ENCODE assay signal across 8 mouse cellular contexts in the genomic region with DNA sequence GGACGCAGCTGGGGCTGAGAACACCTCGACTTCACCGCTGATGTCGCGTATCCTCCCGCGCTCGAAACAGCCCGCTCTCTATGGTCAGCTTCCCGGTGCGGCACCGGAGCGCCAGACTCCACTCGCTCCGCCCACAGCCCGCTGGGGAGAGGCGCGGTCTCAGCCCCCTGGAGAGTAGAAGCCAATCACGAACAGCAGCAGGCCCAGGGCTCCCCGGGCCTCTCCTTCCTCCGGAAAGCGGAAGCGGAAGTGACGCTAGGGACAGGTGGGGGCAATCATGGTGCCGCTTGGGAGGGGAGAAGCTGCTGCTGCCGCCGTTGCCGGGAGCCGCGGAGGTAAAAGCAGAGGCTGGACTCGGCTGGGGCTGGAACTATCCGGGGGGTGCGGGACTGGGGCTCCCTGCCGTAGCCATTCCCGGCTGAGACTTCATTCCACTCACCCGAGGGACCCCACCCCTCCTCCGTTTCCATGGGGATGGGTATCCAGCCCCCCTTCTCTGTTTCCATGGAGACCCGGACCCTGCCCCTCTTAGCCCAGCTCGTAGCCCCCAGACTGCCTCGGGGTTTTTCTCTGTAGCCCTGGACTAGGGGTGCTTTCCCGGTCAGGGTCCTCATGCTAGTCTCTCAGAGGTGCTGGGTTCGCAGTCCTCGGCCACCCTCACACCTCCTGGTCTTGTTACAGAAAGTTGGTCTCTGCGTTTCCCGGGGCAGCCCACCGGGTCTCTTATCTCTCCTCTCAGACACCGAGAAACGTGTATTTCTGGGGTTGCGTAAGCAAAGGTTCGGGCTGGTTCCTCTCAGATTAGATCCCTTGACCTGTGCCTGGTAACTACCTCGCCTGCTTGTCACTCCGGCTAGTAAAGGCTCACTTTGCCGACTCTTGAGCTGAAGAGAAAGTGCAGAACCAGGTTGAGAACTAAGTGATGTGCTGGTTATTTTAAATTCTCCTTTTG. TPM values are rescaled to one million over a fixed set of nuclear protein-coding genes. Genes with fewer than 3 reads are reported as not detected.
DNase-seq lines count a peak whose midpoint lies in the region; ATAC-seq lines count a peak whose summit lies in the region.

No protein-coding gene starts in this region.

- DNase-seq in ZHBTc4 (ENCODE audit: low read depth, low spot score): peak; percentile 98
- DNase-seq in gastrocnemius, adult 8-10 months (ENCODE audit: low spot score in 2 of 2): peak; percentile 91 to 94
- peak; percentile 99 for DNase-seq in induced T-regulatory cell, adult 2 months (ENCODE audit: low read depth)
- peak; percentile 88 to 95 for DNase-seq in left cerebral cortex, adult 9 months (ENCODE audit: low spot score in 2 of 2)
- peak; percentile 94 for DNase-seq in right cerebral cortex, postnatal 14 days
- DNase-seq in urinary bladder, postnatal 36 days (ENCODE audit: low spot score in 2 of 2): peak; percentile 93 to 97

- ATAC-seq in common myeloid progenitor, adult 5-6 weeks (replicated peaks; ENCODE audit: low read depth, poor library complexity, severe bottlenecking): peak; percentile 93
- peak; percentile 91 for ATAC-seq in megakaryocyte progenitor cell, adult 5-6 weeks (replicated peaks; ENCODE audit: poor library complexity)

RNA-seq across cellular contexts. Expression of gene Mtf1, which starts 0.7 kb away (rescaled TPM):
- total RNA-seq in common myeloid progenitor, adult 5-6 weeks (2017): 26.1 and 35.9 TPM in 2 replicates
- 10 to 100 TPM; 12.9 to 16.0 (median 15.0) TPM for total RNA-seq in gastrocnemius, adult 8-10 months (2022)
- total RNA-seq in megakaryocyte progenitor cell, adult 5-6 weeks (2015): 30.0 and 43.0 TPM in 2 replicates
- 27.8 and 35.8 TPM in 2 replicates for total RNA-seq in megakaryocyte progenitor cell, adult 5-6 weeks (2017)

RNA-seq across cellular contexts. Expression of gene Yrdc, which starts 47.9 kb away (rescaled TPM):
- 33.4 and 55.0 TPM in 2 replicates for total RNA-seq in common myeloid progenitor, adult 5-6 weeks (2017)
- 10 to 100 TPM; 10.4 to 15.0 (median 12.0) TPM for total RNA-seq in gastrocnemius, adult 8-10 months (2022)
- 56.7 and 58.5 TPM in 2 replicates for total RNA-seq in megakaryocyte progenitor cell, adult 5-6 weeks (2015)
- 22.7 and 32.8 TPM in 2 replicates for total RNA-seq in megakaryocyte progenitor cell, adult 5-6 weeks (2017)

RNA-seq across cellular contexts. Expression of gene 1110065P20Rik, which starts 48.4 kb away (rescaled TPM):
- 2.9 and 7.0 TPM in 2 replicates for total RNA-seq in common myeloid progenitor, adult 5-6 weeks (2017)
- 10 to 100 TPM; 23.7 to 31.3 (median 25.2) TPM for total RNA-seq in gastrocnemius, adult 8-10 months (2022)
- 4.4 and 6.7 TPM in 2 replicates for total RNA-seq in megakaryocyte progenitor cell, adult 5-6 weeks (2015)
- total RNA-seq in megakaryocyte progenitor cell, adult 5-6 weeks (2017): 4.0 and 6.3 TPM in 2 replicates

RNA-seq across cellular contexts. Expression of gene Maneal, which starts 59.4 kb away (rescaled TPM):
- 0.55 TPM in 1 of 2 replicates, not detected in the other for total RNA-seq in common myeloid progenitor, adult 5-6 weeks (2017)
- under 1 TPM; 0.19 to 0.54 (median 0.40) TPM for total RNA-seq in gastrocnemius, adult 8-10 months (2022)
- 0.07 TPM in 1 of 2 replicates, not detected in the other for total RNA-seq in megakaryocyte progenitor cell, adult 5-6 weeks (2015)
- 0.14 and 0.17 TPM in 2 replicates for total RNA-seq in megakaryocyte progenitor cell, adult 5-6 weeks (2017)

Comparison
In these comparisons a context has a peak if more than half of its experiments do, and no peak if none do; other contexts are left out.
1. Peak in every context shown above with its lines: DNase-seq and ATAC-seq.